Mouse (Mus musculus): ENCODE results near the gene Zdbf2. TPM values are rescaled to one million over a fixed set of nuclear protein-coding genes. Genes with fewer than 3 reads are reported as not detected.
"Not testable (repeated sequence)": the region's sequence is repeated elsewhere in the genome, so short reads cannot be mapped to it uniquely, and the experiment has no call there.

Zdbf2 gene
- polyA plus RNA-seq, 1 experiment from 2014 or later = 14.7 TPM

GRCm38 (mm10) chr1:63266716-63267115 is 6.3 kb upstream of the Zdbf2 start:
- Histone ChIP-seq H3K9ac (no peak overlapping the region), H3K9me3 (no peaks in the 10 kb centered on the region), H3K4me1 (no peaks in the 10 kb centered on the region), H3K27ac (no peak overlapping the region), H3K4me2 (replicated peaks) (no peak overlapping the region), H3K4me3 (no peak overlapping the region), H3K27me3 (replicated peaks) (peaks cover 74% of the 10 kb centered on the region), H3K36me3 (no peaks in the 10 kb centered on the region)
- WGBS = 43% methylated on average over 15 of the region's 15 CpGs
- ATAC-seq (ENCODE audit: low FRiP score, low read depth) = no peak

GRCm38 (mm10) chr1:63272125-63272675 is 865 bp upstream of the Zdbf2 start:
- Histone ChIP-seq H3K4me1 (peaks cover 7% of the 10 kb centered on the region; the same call in 1 of the 2 replicates), H3K9me3 (no peaks in the 10 kb centered on the region), H3K4me2 (replicated peaks) (peak overlapping the region; percentile 62; the same call in 1 of the 2 replicates), H3K9ac (no peak overlapping the region), H3K4me3 (no peak overlapping the region), H3K27ac (no peak overlapping the region), H3K27me3 (replicated peaks) (peaks cover 58% of the 10 kb centered on the region), H3K36me3 (no peaks in the 10 kb centered on the region)
- no peak for ATAC-seq (ENCODE audit: low FRiP score, low read depth)
- WGBS = 41% methylated on average over 8 of the region's 8 CpGs

- peak; percentile 62 for ATAC-seq (ENCODE audit: low FRiP score, low read depth)
- peak overlapping the region; percentile 61 for H3K4me3 ChIP-seq
- H3K4me1 ChIP-seq = peaks cover 7% of the 10 kb centered on the region; the same call in 1 of the 2 replicates
- no peaks in the 10 kb centered on the region for H3K36me3 ChIP-seq
- peaks cover 50% of the 10 kb centered on the region for H3K27me3 ChIP-seq (replicated peaks)
- H3K9me3 ChIP-seq = no peaks in the 10 kb centered on the region
- no peak overlapping the region for H3K27ac ChIP-seq
- H3K4me2 ChIP-seq (replicated peaks) = peak overlapping the region; percentile 62
- peak overlapping the region; percentile 77 for H3K9ac ChIP-seq
- WGBS = under 1% methylated on average over 85 of the region's 89 CpGs
These were observed 380 bp downstream of the Zdbf2 start for GRCm38 (mm10) chr1:63273339-63273951.

GRCm38 (mm10) chr1:63274046-63274730 is 1.1 kb downstream of the Zdbf2 start:
- H3K4me3 ChIP-seq = peak overlapping the region; percentile 61
- no peak for ATAC-seq (ENCODE audit: low FRiP score, low read depth)
- peaks cover 44% of the 10 kb centered on the region for H3K27me3 ChIP-seq (replicated peaks)

GRCm38 (mm10) chr1:63278106-63278505 is 5.0 kb downstream of the Zdbf2 start:
- H3K27ac ChIP-seq = no peak overlapping the region
- peaks cover 3% of the 10 kb centered on the region; the same call in 1 of the 2 replicates for H3K36me3 ChIP-seq
- H3K4me1 ChIP-seq = peaks cover 4% of the 10 kb centered on the region; the same call in 1 of the 2 replicates
- 40% methylated on average over 5 of the region's 5 CpGs for WGBS
- no peaks in the 10 kb centered on the region for H3K9me3 ChIP-seq
- H3K27me3 ChIP-seq (replicated peaks) = peaks cover 7% of the 10 kb centered on the region
- no peak overlapping the region for H3K4me3 ChIP-seq
- H3K9ac ChIP-seq = no peak overlapping the region
- ATAC-seq (ENCODE audit: low FRiP score, low read depth) = no peak; the same call in 1 of the 2 replicates
- no peak overlapping the region for H3K4me2 ChIP-seq (replicated peaks)

More at GRCm38 (mm10) chr1:63274046-63274730, 1.1 kb downstream of the Zdbf2 start:
- Histone ChIP-seq H3K4me2 (replicated peaks) (peak overlapping the region; percentile 62), H3K9ac (peak overlapping the region; percentile 77; the same call in 1 of the 2 replicates), H3K4me1 (peaks cover 7% of the 10 kb centered on the region; the same call in 1 of the 2 replicates), H3K27ac (no peak overlapping the region), H3K9me3 (no peaks in the 10 kb centered on the region), H3K36me3 (no peaks in the 10 kb centered on the region)
- WGBS = 14% methylated on average over 19 of the region's 19 CpGs

GRCm38 (mm10) chr1:63293965-63294364 is 20.9 kb downstream of the Zdbf2 start:
- Histone ChIP-seq H3K36me3 (no peaks in the 10 kb centered on the region), H3K27ac (no peak overlapping the region), H3K4me1 (no peaks in the 10 kb centered on the region), H3K9ac (no peak overlapping the region), H3K27me3 (replicated peaks) (no peaks in the 10 kb centered on the region), H3K4me2 (replicated peaks) (no peak overlapping the region), H3K9me3 (no peaks in the 10 kb centered on the region), H3K4me3 (no peak overlapping the region)
- ATAC-seq (ENCODE audit: low FRiP score, low read depth) = no peak
- 23% methylated on average over 7 of the region's 7 CpGs for WGBS

GRCm38 (mm10) chr1:63309661-63310060 is 36.6 kb downstream of the Zdbf2 start:
- Histone ChIP-seq H3K36me3 (peaks cover 16% of the 10 kb centered on the region), H3K27me3 (replicated peaks) (no peaks in the 10 kb centered on the region), H3K4me3 (0 out of 2 replicates have a peak overlapping the region, but pooled peaks have one; percentile 19), H3K9me3 (no peaks in the 10 kb centered on the region), H3K4me1 (no peaks in the 10 kb centered on the region), H3K4me2 (replicated peaks) (peak overlapping the region; percentile 63), H3K27ac (no peak overlapping the region), H3K9ac (no peak overlapping the region)
- no peak for ATAC-seq (ENCODE audit: low FRiP score, low read depth)
- 58% methylated on average over 18 of the region's 18 CpGs for WGBS

GRCm38 (mm10) chr1:63323565-63324132 is 50.6 kb downstream of the Zdbf2 start:
- H3K36me3 ChIP-seq; H3K4me2 ChIP-seq (replicated peaks); H3K27ac ChIP-seq; H3K4me3 ChIP-seq; ATAC-seq (ENCODE audit: low FRiP score, low read depth); H3K4me1 ChIP-seq; H3K9me3 ChIP-seq; H3K9ac ChIP-seq; H3K27me3 ChIP-seq (replicated peaks): not testable (repeated sequence)
- whole genome bisulfite sequencing = 55% methylated on average over 12 of the region's 12 CpGs

Small RNA genes within 50 kb of the gene (microRNA-seq; reads per million reads assigned to microRNA genes)
- gene Gm24513 = not detected

Other genes with a start within 250 kb of the Zdbf2 start
- 9.1 and 10.5 TPM in 2 replicates for gene Ino80d, start 158.6 kb upstream of the Zdbf2 start, polyA plus RNA-seq (2016; fragmentation: Nextera tagmentation; extraction: Ambion mirVana)
- gene Eef1b2, start 96.4 kb upstream of the Zdbf2 start, polyA plus RNA-seq (2016; fragmentation: Nextera tagmentation; extraction: Ambion mirVana) = 397 and 398 TPM in 2 replicates
- 134 and 147 TPM in 2 replicates for gene Ndufs1, start 96.4 kb upstream of the Zdbf2 start, polyA plus RNA-seq (2016; fragmentation: Nextera tagmentation; extraction: Ambion mirVana)
- gene Gpr1, start 58.7 kb upstream of the Zdbf2 start, polyA plus RNA-seq (2016; fragmentation: Nextera tagmentation; extraction: Ambion mirVana) = 0.35 and 0.42 TPM in 2 replicates
- 8.8 and 12.6 TPM in 2 replicates for gene Adam23, start 172.6 kb downstream of the Zdbf2 start, polyA plus RNA-seq (2016; fragmentation: Nextera tagmentation; extraction: Ambion mirVana)